Mouse (Mus musculus) megakaryocyte progenitor cell, adult 5-6 weeks (primary cell): ENCODE measurements at regions not wholly inside any gene's neighbourhood (a gene's known extent, or its start where the extent isn't known, plus 50 kb on each side); places are given as distances from the start of the nearest gene placed in this dataset.

Experiments used
- ATAC-seq: replicated peaks from 2 replicates; pipeline ENCODE4 v1.8.0; 2016; ENCODE audit warnings: mild to moderate bottlenecking, moderate TSS enrichment, inconsistent platforms; ENCODE audit not compliant: poor library complexity

DNA sequence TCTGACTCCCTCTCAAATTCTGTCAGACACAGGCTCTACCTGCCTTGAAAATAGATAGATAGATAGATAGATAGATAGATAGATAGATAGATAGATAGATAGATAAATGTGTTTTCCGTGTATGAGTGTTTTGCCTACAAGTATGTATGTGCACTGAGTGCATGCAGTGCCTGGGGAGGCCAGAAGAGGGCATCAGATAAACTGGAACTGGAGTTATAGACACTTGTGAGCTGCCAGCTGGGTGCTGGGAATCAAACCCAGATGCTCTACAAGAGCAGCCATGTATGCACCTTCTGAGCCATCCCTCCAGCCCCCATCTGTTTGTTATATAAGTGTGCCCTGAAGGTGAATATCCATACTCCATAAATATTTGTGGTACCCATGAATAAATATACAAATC lies 236.4 kb upstream of the Hes1 start:
- ATAC-seq, result no peak

GRCm38 (mm10) chr16:29829457-29829856 lies 234.7 kb upstream of the Hes1 start:
- no peak for ATAC-seq

DNA sequence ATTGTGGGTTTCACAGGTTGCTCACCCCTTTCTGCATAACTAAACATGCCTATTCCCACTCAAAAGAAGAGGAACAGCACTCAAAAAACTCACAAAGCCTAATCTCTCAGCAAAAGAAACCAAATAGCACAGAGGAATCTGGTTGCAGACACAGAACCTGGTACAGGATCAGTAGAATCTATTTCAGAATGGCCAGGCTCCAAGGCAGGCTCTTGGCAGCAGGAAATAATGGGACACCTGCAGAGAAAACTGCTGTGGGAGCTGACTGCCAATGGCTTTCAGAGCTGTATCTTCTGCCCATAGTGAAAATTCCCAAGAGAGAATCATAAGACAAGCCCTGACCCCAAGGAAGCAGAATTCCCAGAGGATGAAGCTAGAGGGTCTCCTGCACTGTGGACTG lies 234.1 kb upstream of the Hes1 start:
- no peak for ATAC-seq

DNA sequence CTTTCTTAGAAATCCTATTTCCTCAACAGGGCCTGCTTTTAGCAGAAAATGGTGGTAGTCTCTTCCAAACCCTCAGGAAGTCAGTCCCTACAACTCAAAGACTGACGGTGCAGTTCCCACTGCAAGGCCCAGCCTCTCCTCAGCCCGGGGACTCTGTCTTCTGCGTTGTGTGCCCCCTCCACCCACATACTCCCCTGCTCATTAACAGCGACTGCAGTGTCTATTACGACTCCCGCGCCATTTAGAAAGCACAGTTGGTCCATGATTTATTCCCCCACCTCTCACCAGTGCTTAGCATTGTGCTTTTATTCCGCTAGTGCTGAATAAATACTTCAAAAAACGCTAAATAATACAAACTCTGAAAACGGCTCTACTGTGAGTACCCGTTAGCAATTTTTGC lies 230.9 kb upstream of the Hes1 start:
- ATAC-seq, result no peak

DNA sequence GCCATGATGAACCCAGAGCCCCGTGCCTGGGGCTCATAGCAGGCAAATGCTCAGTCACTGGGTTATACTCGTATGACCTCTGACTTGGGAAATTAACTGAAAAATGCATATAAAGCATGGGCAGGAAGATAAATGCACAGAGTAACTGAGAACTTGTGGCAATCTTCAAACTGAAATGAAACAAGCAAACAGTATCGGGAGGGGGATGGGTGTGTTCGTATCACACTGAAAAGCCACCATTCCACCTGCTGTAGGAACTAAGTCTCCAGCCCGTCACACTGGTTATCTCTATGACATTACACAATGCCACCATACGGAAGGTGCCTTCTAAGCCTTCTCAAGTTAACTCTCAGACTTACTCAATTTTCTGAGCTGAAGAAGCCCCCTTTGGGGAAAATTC lies 230.3 kb upstream of the Hes1 start:
- peak; percentile 95 for ATAC-seq

- ATAC-seq, result no peak
Observed at GRCm38 (mm10) chr16:29834669-29835068, 229.5 kb upstream of the Hes1 start.

- no peak for ATAC-seq
Observed at GRCm38 (mm10) chr16:29837025-29837629, 227.1 kb upstream of the Hes1 start.

DNA sequence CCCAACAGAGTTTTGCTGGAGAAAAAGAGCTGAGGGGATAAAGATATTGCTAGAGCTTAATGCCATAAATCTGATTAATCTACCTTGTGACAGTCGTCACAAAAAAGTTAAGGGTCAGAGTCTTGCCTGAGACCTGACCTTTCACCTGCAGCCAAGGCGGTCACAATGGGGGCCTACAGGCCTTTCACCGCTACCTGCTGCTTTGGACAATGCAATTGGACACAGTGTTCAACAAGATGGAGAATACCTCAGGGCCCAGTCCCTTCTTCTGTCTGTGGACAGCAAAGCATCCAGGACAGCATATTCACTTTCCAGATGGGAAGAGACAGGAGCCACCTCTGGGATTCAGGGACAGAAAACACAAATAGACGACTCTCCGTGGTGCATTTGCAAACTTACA lies 226.3 kb upstream of the Hes1 start:
- ATAC-seq, result no peak

GRCm38 (mm10) chr16:29838981-29839661 lies 225.1 kb upstream of the Hes1 start:
- peak; percentile 79 for ATAC-seq

GRCm38 (mm10) chr16:29839662-29840001 lies 224.6 kb upstream of the Hes1 start:
- no peak for ATAC-seq

DNA sequence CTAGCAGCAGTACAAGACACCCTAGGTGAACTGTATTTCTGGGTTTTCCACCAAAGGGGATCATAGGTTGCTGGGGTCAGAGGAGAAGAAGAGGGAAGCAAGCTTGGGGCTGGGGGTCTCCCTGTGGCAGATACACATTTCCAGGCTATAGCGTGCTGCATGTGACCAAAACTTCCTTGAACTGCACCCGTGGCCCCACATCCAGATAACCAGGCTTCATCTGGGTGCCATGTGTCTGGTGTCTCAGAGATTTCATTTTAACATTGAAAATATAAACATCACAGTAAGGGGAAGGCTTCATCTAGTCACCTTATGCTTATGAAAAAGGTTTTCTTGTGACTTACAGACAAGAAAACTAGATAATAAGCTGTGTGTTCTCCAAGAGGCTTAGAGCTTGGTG lies 223.8 kb upstream of the Hes1 start:
- no peak for ATAC-seq

- ATAC-seq, result no peak
Observed at GRCm38 (mm10) chr16:29841132-29841531, 223.1 kb upstream of the Hes1 start.

GRCm38 (mm10) chr16:29842071-29842470 lies 222.1 kb upstream of the Hes1 start:
- ATAC-seq, result no peak

GRCm38 (mm10) chr16:29843490-29843889 lies 220.7 kb upstream of the Hes1 start:
- peak; percentile 18 for ATAC-seq

DNA sequence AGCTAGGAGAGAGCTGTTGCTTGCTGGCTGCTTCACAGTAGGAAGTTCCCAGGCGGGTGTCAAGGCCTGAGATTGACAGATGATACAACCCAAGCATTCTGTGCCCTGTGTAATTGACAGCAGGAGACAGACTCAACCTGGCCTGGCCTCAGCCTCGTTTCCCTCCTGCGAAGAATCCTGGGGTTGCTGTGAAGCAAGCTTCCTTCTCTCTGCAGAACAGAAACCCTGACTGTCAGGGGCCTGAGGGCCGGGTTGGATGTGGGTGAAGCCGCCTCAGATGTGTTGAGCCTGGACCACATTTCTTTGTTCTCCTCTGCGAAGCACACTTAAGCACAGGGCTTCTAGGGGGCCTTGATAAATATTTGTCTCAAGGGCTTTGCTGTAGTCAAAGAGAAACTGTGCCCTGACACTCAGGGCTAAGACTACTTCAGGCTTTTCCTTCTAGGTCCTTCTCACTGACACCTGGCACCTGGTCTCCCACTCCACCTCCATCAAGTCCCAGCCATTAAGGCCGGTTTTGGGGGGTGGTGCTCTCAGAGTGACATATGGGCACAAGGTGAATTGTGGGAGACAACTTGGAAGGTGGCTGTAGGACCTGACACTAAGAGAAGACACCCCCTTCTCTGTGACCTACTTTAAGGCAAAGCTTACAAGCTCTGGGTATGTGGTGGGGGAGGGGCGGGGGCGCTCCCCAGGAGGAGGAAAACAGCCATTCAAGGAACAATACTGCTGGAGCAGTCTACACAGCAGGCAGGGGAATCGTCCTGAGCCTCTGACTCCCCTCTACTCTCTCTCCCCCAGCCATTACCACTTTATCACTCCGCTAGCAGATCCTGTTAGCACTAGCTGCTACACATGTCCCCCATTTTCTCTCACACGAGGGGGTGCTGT lies 219.2 kb upstream of the Hes1 start:
- ATAC-seq, result peak; percentile 12

DNA sequence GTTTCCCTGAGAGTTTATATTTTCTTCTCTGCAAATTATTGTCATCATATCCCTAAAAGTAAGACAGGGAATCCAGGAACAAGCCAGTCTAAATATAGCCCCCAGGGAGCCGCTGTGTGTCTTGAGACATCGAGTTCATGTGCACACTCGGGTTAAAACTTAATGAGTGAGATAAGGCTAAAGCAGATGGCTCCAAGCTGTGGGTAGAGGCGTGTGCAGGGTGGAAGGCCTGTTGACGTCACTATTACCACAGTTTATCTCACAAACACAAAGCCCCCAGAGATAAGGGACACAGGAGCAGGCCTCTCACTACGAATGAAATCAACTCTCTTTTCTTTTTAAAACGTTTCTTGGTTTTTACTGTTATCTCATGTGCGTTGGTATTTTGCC lies 218.6 kb upstream of the Hes1 start:
- ATAC-seq, result peak; percentile 84

- no peak for ATAC-seq
Observed at GRCm38 (mm10) chr16:29847059-29847458, 217.1 kb upstream of the Hes1 start.

DNA sequence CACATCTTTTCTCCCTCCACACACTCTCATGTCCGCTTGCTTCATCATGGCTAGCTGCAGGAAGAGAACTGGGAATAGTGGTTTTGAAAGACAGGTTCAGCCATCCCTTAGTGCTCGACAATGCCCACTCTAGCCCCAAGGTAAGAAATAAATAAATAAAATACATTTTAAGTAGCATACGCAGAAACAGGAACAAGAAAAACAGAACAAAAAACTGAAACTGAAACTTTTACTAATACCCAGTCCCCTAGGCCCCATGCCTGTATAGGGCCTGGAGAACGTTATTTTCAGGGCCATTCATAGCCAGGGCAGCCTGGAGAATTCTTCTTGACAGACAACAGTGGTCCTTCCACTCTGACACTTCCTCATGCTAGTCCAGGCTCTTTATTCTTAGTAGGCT lies 216.4 kb upstream of the Hes1 start:
- ATAC-seq, result peak; percentile 17; the same call in 1 of the 2 replicates

- no peak for ATAC-seq
Observed at GRCm38 (mm10) chr16:29848527-29848926, 215.7 kb upstream of the Hes1 start.

DNA sequence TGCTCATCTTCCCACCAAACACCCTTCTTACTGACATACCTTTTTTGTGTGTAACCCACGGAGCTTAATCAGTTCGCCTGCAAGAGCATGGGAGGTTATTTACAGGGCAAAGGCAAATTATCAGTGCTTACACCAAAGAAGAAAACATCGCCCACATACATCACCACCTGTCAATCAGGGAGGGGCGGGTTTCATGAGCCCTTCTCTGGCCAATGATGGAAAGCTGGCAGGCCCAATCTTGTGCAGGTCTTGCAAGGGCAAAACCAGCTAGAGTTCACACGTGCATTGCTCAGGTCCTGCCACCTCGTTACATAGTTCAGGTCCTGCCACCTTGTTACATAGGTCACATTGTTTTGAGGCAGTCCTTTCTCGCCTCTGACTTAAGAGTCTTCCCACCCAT lies 214.7 kb upstream of the Hes1 start:
- peak; percentile 51 for ATAC-seq

DNA sequence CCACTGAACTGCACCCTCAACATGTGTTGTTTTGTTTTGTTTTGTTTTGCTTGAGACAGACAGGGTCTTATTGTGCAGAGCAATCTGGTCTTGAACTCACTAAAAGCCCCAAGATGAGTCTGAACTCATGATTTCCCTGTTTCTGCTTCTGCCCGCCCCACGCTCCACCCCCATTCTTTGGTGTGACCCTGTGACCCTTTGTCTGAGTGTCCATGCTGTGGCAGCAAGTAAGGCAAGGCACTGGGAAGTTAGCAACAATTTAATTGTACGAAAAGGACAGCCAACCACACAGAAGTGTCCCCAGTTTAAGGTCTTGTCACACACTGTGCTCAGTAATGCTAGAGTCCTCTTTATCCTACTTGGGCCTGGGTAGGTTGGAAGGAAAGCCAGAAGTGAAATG lies 213.6 kb upstream of the Hes1 start:
- ATAC-seq, result no peak

DNA sequence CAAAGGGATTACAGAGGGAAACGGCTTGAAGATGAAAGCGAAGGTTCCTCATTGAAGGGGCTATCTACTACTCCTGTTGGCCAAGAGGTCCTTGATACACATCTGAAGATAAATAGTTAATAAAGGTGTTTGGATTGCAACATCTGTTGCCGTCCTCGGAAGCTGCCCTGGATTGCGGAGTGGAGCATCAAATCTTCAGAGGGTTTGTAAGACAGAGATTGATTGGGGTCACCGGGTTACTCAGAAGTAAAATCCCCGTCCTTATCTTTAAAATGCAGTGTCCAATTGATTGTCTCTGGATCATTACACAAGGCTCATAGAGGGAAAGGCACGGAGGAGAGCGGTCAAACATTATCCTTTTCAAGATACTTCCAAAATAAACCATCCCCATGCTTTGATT lies 212.4 kb upstream of the Hes1 start:
- no peak for ATAC-seq
